ENCODE assay signal across 8 mouse cellular contexts in genomic region chr10:89685391-89686138, GRCm38 (mm10). TPM values are rescaled to one million over a fixed set of nuclear protein-coding genes. Genes with fewer than 3 reads are reported as not detected.
A peak's percentile ranks its signal among the peaks of the same experiment; 100 is the strongest.
DNase-seq lines count a peak whose midpoint lies in the region; ATAC-seq and TF ChIP-seq lines count a peak whose summit lies in the region.

No protein-coding gene starts in this region.

- peak overlapping the region; percentile 96 for H3K9ac ChIP-seq in liver, embryonic 12.5 days
- H3K9ac ChIP-seq in neural tube, embryonic 14.5 days (replicated peaks; ENCODE audit: low read depth, low read length): peak overlapping the region; percentile 95

- 2% methylated on average over 51 of the region's 51 CpGs for WGBS in hindbrain, embryonic 10.5 days
- 2% methylated on average over 51 of the region's 51 CpGs for WGBS in liver, embryonic 12.5 days (ENCODE audit: insufficient replicate concordance)
- 2% methylated on average over 39 of the region's 51 CpGs for WGBS in neural tube, embryonic 14.5 days

- H3K27me3 ChIP-seq in G1E (ENCODE audit: insufficient read depth, low read length): peaks cover 8% of the 10 kb centered on the region; the same call in 1 of the 2 replicates
- H3K27me3 ChIP-seq in hindbrain, embryonic 10.5 days (ENCODE audit: insufficient read depth, poor library complexity, severe bottlenecking): no peaks in the 10 kb centered on the region
- H3K27me3 ChIP-seq in liver, embryonic 12.5 days (replicated peaks): no peaks in the 10 kb centered on the region
- H3K27me3 ChIP-seq in neural tube, embryonic 14.5 days (ENCODE audit: control insufficient read depth, insufficient read depth, low read length): no peaks in the 10 kb centered on the region

- no peak for TF ChIP-seq POLR2A in cortical plate, adult 2 months (IDR thresholded peaks at IDR 0.05; ENCODE audit: extremely low read depth, insufficient read depth, low read length)

- peak; percentile 16 to 29 for DNase-seq in layer of hippocampus, postnatal 14 days (ENCODE audit: low spot score in 2 of 2)
- no peak for DNase-seq in layer of hippocampus, adult 8-10 months (ENCODE audit: low spot score in 2 of 2)
- peak; percentile 11 for DNase-seq in G1E (ENCODE audit: low spot score)
- no peak for DNase-seq in hindbrain, embryonic 10.5 days (ENCODE audit: low spot score)
- DNase-seq in right cerebral cortex, postnatal 25 days: no peak

- peaks cover 20% of the 10 kb centered on the region for H3K36me3 ChIP-seq in G1E (replicated peaks)
- H3K36me3 ChIP-seq in hindbrain, embryonic 10.5 days: peaks cover 9% of the 10 kb centered on the region; the same call in 1 of the 2 replicates
- peaks cover 6% of the 10 kb centered on the region; the same call in 1 of the 2 replicates for H3K36me3 ChIP-seq in liver, embryonic 12.5 days
- no peaks in the 10 kb centered on the region for H3K36me3 ChIP-seq in neural tube, embryonic 14.5 days (ENCODE audit: control insufficient read depth, insufficient read depth, low read length)

- TF ChIP-seq CTCF in G1E (IDR thresholded peaks at IDR 0.05; ENCODE audit: low read depth, low read length): no peak
- TF ChIP-seq CTCF in cortical plate, adult 2 months (IDR thresholded peaks at IDR 0.05; ENCODE audit: extremely low read depth, insufficient read depth, low read length): no peak

- no peak for ATAC-seq in G1E (ENCODE audit: extremely low read depth, insufficient number of reproducible peaks, low FRiP score, poor library complexity, severe bottlenecking)
- ATAC-seq in liver, embryonic 12.5 days: peak; percentile 75
- ATAC-seq in neural tube, embryonic 14.5 days (ENCODE audit: low read depth): peak; percentile 78

- H3K4me3 ChIP-seq in G1E (ENCODE audit: low read depth, low read length): peak overlapping the region; percentile 93
- H3K4me3 ChIP-seq in cortical plate, adult 2 months (ENCODE audit: insufficient read depth, low read length): peak overlapping the region; percentile 67
- peak overlapping the region; percentile 100 for H3K4me3 ChIP-seq in hindbrain, embryonic 10.5 days
- peak overlapping the region; percentile 99 for H3K4me3 ChIP-seq in liver, embryonic 12.5 days
- peak overlapping the region; percentile 99 for H3K4me3 ChIP-seq in neural tube, embryonic 14.5 days (ENCODE audit: low read depth, low read length)

- H3K4me1 ChIP-seq in G1E (ENCODE audit: insufficient read depth, low read depth, low read length): peaks cover 51% of the 10 kb centered on the region
- no peaks in the 10 kb centered on the region; the same call in 1 of the 2 replicates for H3K4me1 ChIP-seq in cortical plate, adult 2 months (ENCODE audit: control insufficient read depth, insufficient read depth, low read length)
- peaks cover 17% of the 10 kb centered on the region for H3K4me1 ChIP-seq in hindbrain, embryonic 10.5 days (replicated peaks)
- peaks cover 79% of the 10 kb centered on the region for H3K4me1 ChIP-seq in liver, embryonic 12.5 days
- peaks cover 17% of the 10 kb centered on the region for H3K4me1 ChIP-seq in neural tube, embryonic 14.5 days (ENCODE audit: control insufficient read depth, insufficient read depth, low read length)

- no peaks in the 10 kb centered on the region for H3K9me3 ChIP-seq in G1E (replicated peaks)
- H3K9me3 ChIP-seq in hindbrain, embryonic 10.5 days: no peaks in the 10 kb centered on the region
- no peaks in the 10 kb centered on the region for H3K9me3 ChIP-seq in liver, embryonic 12.5 days (replicated peaks)
- H3K9me3 ChIP-seq in neural tube, embryonic 14.5 days (ENCODE audit: control insufficient read depth, low read length): no peaks in the 10 kb centered on the region

- H3K27ac ChIP-seq in cortical plate, adult 2 months (ENCODE audit: insufficient read depth, low read length): peak overlapping the region; percentile 43; the same call in 1 of the 2 replicates
- H3K27ac ChIP-seq in hindbrain, embryonic 10.5 days: peak overlapping the region; percentile 98
- H3K27ac ChIP-seq in liver, embryonic 12.5 days: peak overlapping the region; percentile 89
- H3K27ac ChIP-seq in neural tube, embryonic 14.5 days (ENCODE audit: low read depth, low read length): peak overlapping the region; percentile 78

- peak overlapping the region; percentile 90 for H3K4me2 ChIP-seq in liver, embryonic 12.5 days
- H3K4me2 ChIP-seq in neural tube, embryonic 14.5 days (ENCODE audit: low read depth, low read length): peak overlapping the region; percentile 80

RNA-seq across cellular contexts. Expression of gene Scyl2, which starts 0.5 kb away (rescaled TPM):
- total RNA-seq in layer of hippocampus, postnatal 14 days (2021): 10 to 100 TPM; 26.0 to 29.2 TPM
- total RNA-seq in layer of hippocampus, adult 8-10 months (2022): 10 to 100 TPM; 25.9 to 31.8 (median 29.6) TPM
- total RNA-seq in G1E (2014; fragmentation: Nextera tagmentation) (38.1 and 40.4 TPM in 2 replicates), G1E (2017) (35.1 and 37.2 TPM in 2 replicates)
- 4.9 and 6.8 TPM in 2 replicates for polyA plus RNA-seq in G1E (2012)
- polyA plus RNA-seq in cortical plate, adult 2 months (2012; rRNA removed): 25.7 and 26.0 TPM in 2 replicates
- 8.3 and 9.9 TPM in 2 replicates for polyA plus RNA-seq in hindbrain, embryonic 10.5 days (2016; fragmentation: Nextera tagmentation; extraction: Ambion mirVana)
- 6.2 and 7.4 TPM in 2 replicates for polyA plus RNA-seq in liver, embryonic 12.5 days (2016; fragmentation: Nextera tagmentation; extraction: Ambion mirVana)
- polyA plus RNA-seq in neural tube, embryonic 14.5 days (2014; fragmentation: Nextera tagmentation; extraction: Ambion mirVana): 15.4 and 16.3 TPM in 2 replicates

RNA-seq across cellular contexts. Expression of gene Actr6, which starts 46.5 kb away (rescaled TPM):
- 10 to 100 TPM; 19.9 to 27.5 TPM for total RNA-seq in layer of hippocampus, postnatal 14 days (2021)
- 10 to 100 TPM; 23.8 to 31.5 (median 25.8) TPM for total RNA-seq in layer of hippocampus, adult 8-10 months (2022)
- 18.9 and 22.5 TPM in 2 replicates for total RNA-seq in G1E (2014; fragmentation: Nextera tagmentation)
- 26.4 and 28.2 TPM in 2 replicates for total RNA-seq in G1E (2017)
- 0.41 and 0.60 TPM in 2 replicates for polyA plus RNA-seq in G1E (2012)
- 18.3 and 18.4 TPM in 2 replicates for polyA plus RNA-seq in cortical plate, adult 2 months (2012; rRNA removed)
- polyA plus RNA-seq in hindbrain, embryonic 10.5 days (2016; fragmentation: Nextera tagmentation; extraction: Ambion mirVana): 36.3 and 37.2 TPM in 2 replicates
- 19.1 and 21.5 TPM in 2 replicates for polyA plus RNA-seq in liver, embryonic 12.5 days (2016; fragmentation: Nextera tagmentation; extraction: Ambion mirVana)
- 62.3 and 74.7 TPM in 2 replicates for polyA plus RNA-seq in neural tube, embryonic 14.5 days (2014; fragmentation: Nextera tagmentation; extraction: Ambion mirVana)

RNA-seq across cellular contexts. Expression of gene Uhrf1bp1l, which starts 59.2 kb away (rescaled TPM):
- 10 to 100 TPM; 81.7 to 87.2 TPM for total RNA-seq in layer of hippocampus, postnatal 14 days (2021)
- total RNA-seq in layer of hippocampus, adult 8-10 months (2022): 10 to 100 TPM; 72.3 to 83.6 (median 75.0) TPM
- total RNA-seq in G1E (2014; fragmentation: Nextera tagmentation) (61.0 and 66.6 TPM in 2 replicates), G1E (2017) (17.5 and 20.9 TPM in 2 replicates)
- polyA plus RNA-seq in G1E (2012): 2.6 and 7.2 TPM in 2 replicates
- 46.6 and 53.1 TPM in 2 replicates for polyA plus RNA-seq in cortical plate, adult 2 months (2012; rRNA removed)
- 27.6 and 28.4 TPM in 2 replicates for polyA plus RNA-seq in hindbrain, embryonic 10.5 days (2016; fragmentation: Nextera tagmentation; extraction: Ambion mirVana)
- polyA plus RNA-seq in liver, embryonic 12.5 days (2016; fragmentation: Nextera tagmentation; extraction: Ambion mirVana): 14.5 and 14.8 TPM in 2 replicates
- polyA plus RNA-seq in neural tube, embryonic 14.5 days (2014; fragmentation: Nextera tagmentation; extraction: Ambion mirVana): 42.7 and 50.4 TPM in 2 replicates

Comparison
In these comparisons a context has a peak if more than half of its experiments do, and no peak if none do; other contexts are left out.
1. DNase-seq: peak in layer of hippocampus, postnatal 14 days (2 of 2) and G1E (single experiment); none in layer of hippocampus, adult 8-10 months (0 of 2), hindbrain, embryonic 10.5 days (single experiment) and right cerebral cortex, postnatal 25 days (single experiment).
2. H3K27ac ChIP-seq: peak in every context shown above with its lines; median percentile 98 in hindbrain, embryonic 10.5 days; 89 in liver, embryonic 12.5 days; 78 in neural tube, embryonic 14.5 days; 43 in cortical plate, adult 2 months.
3. RNA of gene Actr6, which starts 46.5 kb away (polyA plus RNA-seq): 62.3 to 74.7 TPM in neural tube, embryonic 14.5 days, 36.3 to 37.2 TPM in hindbrain, embryonic 10.5 days, 19.1 to 21.5 TPM in liver, embryonic 12.5 days and 18.3 to 18.4 TPM in cortical plate, adult 2 months; 0.41 to 0.60 TPM in G1E; every median in the first group is over 10 times any median in the second.
4. Peak in every context shown above with its lines, with median percentiles within 50 percentile points of each other: H3K4me3 ChIP-seq.